Mouse (Mus musculus) spleen, adult 2 months (tissue): Measurements from ENCODE around the gene Pecam1.

ENCODE experiments used
- CTCF ChIP-seq: fragments of 200-500 bp; IDR thresholded peaks from 2 replicates; pipeline ENCODE4 v1.5.1; 2011; ENCODE audit warnings: mild to moderate bottlenecking, inconsistent platforms; ENCODE audit not compliant: insufficient read depth, insufficient read length, insufficient replicate concordance; ENCODE audit errors: extremely low read depth
- POLR2A ChIP-seq: fragments of 200-500 bp; IDR thresholded peaks from 2 replicates; pipeline ENCODE4 v1.6.1; 2011; ENCODE audit warnings: low read depth, low read length, inconsistent platforms

- no peak for TF ChIP-seq CTCF
- no peak for TF ChIP-seq POLR2A
These were observed 34.0 kb upstream of the Pecam1 start for GRCm38 (mm10) chr11:106784476-106784875.
